Mouse (Mus musculus) left cerebral cortex, adult 18-20 months (tissue): ENCODE measurements around the gene Psmd13. TPM values are rescaled to one million over a fixed set of nuclear protein-coding genes. Genes with fewer than 3 reads are reported as not detected.

Experiments
- DNase-seq, 2 experiments: peaks; one replicate each; pipeline ENCODE4 v3.0.0; 2021 to 2022; ENCODE audit warnings: low spot score in 2 of 2, mixed read lengths in 1 of 2
- long read RNA-seq, 2 experiments: library from polyadenylated mRNA; stranded (forward); transcript quantifications; one replicate each; pipeline ENCODE4 v2.0.0; 2021
- total RNA-seq, 2 experiments: library from RNA; stranded (reverse); gene quantifications; 2 replicates each; pipeline ENCODE4 v1.2.3; 2021

The Psmd13 gene
- total RNA-seq = 100 to 1,000 TPM; 110 to 114 TPM
- long read RNA-seq, experiment 1, transcript Psmd13-201 (13 exons, 1,989 nt) = major isoform, 74 of 90 reads
- long read RNA-seq, experiment 1, partial matches to known transcripts = 6 of 90 reads
- long read RNA-seq, experiment 1, other reads (novel, unspliced or antisense) = 10 of 90 reads
- long read RNA-seq, experiment 2, transcript Psmd13-201 (13 exons, 1,989 nt) = major isoform, 81 of 90 reads
- long read RNA-seq, experiment 2, partial matches to known transcripts = 2 of 90 reads
- long read RNA-seq, experiment 2, other reads (novel, unspliced or antisense) = 7 of 90 reads

DNA sequence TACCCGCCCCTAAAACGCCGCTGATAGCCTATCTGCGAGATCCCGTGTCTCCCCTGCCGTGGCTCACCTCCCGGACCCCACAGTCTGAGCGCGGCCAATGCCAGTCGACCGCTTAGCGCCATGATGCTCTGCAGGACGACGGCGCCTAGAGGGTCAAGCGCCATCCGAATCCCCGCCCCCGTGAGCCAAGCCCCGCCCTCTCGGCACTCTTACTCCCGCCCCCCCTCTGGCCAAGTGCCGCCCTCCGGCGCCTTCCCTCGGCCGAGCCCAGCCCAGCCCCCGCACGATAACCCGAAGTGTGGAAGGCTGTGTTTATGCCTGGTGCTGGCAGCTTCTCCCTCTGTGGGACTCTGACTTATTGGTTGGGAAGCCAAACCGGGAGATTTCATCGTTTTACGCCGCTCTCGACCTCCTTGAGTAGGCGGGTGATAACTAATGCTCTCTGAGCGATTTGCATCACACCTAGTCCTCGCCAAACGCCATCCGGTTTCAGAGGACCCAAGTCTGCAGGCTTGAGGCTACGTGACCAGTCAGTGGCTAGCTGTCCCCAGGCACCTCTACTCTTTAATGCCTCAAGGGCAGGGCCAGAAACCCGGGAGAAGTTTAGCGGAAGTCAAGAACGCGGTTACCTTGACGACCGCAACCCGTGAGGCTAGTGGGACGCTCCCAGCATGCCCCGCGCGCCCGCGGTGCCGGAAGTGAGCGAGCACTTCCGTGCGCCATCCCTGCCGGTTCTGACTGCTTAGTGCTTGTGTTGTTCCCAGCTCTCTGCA, at the start of gene Psmd13, which contains the start of gene Sirt3:
Gene Psmd13, plus strand, starts transcription at position 273 of the 773 bp plus-strand sequence.
Gene Sirt3, minus strand, starts transcription at position 614 of the 773 bp plus-strand sequence.
- peak; percentile 95 to 97 for DNase-seq

DNA sequence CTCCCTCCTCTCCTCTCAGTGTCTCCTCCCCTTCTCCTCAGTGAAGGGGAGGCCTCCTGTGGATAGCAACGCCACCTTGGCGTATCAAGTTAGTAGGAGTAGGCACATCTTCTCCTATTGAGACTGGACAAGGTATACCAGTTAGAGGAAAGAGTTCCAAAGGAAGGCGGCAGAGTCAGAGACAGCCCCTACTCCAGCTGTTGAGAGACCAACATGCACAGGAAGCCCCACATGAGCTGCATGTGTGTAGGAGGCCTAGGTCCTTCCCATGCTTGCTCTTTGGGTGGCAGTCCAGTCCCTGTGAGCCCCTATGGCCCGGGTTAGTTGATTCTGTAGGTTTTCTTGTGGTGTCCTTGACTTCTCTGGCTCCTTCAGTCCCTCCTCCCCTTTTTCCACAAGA, 48.4 kb upstream of the Psmd13 start:
- no peak for DNase-seq

DNA sequence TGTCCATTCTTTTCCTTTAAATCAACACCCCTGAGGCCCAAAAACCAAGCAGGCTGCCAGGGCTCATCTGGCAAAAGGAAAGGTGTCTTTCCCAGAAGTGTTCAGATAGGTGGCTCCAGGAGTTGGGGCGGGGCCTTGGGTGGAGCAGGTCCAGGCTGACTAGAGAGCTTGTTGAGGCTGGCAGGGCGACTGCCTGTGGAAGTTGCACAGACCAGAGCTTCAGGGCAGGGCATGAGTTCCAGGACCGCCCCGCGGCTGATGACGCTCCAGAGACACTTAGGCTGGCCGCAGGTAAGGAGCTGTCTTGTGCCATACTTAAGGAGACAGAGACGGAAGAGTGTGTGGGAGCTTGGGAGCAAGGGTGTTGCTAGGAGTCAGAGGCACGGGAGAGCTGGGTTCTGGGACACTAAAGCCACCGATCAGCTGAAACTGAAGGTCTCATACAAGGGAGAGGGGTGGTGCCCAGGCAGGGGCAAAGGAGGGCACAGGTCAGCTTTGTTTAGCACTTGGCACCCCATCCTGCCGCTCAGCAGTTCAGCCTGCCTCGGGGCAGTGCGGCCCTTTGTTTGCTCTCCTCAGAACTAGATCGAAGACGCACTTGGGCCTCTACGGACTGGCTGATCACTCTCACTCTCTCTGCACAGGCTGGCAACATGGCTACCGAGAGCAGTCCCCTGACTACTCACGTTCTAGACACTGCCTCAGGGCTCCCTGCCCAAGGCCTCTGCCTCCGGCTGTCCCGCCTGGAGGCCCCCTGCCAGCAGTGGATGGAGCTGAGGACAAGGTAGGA, 46.6 kb upstream of the Psmd13 start, which contains the start of gene Urah:
Gene Urah, plus strand, starts transcription at position 51 of the 790 bp plus-strand sequence.
- DNase-seq = no peak

DNA sequence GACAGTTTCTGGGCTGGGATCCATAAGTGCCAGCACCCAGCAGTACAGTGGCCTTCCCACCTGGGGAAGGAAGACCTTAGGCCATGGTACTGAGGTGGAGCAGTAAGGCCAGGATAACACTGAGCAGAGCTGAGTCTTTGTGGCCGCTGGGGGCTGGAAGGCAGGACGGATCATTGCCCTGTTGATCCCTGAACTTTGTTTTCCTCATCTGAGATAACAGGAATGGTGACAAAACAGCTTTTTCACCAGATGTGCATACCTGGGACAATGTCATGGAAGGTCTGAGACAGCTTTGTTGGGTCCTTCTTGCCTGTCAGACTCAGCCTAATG, 46.0 kb upstream of the Psmd13 start:
- DNase-seq = no peak

DNA sequence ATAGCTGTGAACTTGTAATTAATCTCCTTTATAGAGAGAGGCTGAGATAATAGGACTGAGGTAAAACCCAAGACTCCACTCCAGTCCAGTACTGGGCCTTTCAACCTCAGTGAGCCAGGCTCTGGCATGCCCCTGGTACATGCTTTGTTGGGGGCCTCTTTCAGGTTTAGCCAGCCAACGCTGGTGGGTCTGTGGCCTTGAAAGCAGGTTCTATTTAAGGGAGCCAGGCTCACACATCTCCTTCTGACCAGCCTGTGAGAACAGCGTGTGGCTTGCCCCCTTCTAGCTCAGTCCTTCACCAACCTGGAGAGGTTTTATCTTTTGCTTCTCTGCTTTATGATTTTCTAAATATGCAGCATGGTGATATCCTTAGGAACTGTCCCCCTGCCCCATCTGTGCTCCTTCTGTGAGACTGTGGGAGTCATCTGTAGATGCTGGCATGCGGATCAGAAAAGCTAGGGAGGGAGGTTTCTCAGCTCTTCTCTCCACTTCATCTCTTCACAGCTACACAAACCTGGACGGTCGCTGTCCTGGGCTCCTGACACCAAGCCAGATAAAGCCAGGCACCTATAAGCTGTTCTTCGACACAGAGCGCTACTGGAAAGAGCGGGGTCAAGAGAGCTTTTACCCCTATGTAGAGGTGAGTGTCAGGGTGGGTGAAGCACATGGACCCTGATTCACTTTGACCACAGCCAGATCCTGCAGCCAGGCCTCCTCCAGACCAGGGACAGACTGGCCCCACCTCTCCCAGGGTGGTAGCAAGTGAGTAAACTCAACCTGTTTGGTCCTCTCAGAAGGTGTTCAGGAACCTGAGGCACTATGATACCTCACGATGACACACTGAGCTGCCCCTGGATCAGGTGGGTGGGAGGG, 45.3 kb upstream of the Psmd13 start:
- peak; percentile 28 to 49 for DNase-seq

DNA sequence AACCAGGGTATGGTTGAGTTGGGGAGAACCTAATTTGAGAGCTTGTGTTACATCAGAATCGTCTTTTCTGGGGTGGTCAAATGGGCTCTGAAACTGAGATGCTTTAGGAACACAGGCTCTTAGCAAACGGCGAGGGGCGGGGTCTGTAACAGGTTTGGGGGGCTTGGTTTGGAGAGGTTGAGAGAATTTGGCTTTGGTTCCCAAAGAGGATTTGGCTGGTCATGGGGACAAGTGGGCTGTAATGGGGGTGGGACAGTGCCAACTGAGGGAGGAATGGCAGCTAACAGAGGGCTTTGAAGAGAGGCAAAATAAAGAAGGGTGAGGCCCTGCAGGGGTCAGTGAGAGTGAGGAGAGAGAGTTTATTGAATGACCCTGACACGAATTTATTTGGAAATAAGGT, 42.2 kb upstream of the Psmd13 start:
- DNase-seq = no peak

DNA sequence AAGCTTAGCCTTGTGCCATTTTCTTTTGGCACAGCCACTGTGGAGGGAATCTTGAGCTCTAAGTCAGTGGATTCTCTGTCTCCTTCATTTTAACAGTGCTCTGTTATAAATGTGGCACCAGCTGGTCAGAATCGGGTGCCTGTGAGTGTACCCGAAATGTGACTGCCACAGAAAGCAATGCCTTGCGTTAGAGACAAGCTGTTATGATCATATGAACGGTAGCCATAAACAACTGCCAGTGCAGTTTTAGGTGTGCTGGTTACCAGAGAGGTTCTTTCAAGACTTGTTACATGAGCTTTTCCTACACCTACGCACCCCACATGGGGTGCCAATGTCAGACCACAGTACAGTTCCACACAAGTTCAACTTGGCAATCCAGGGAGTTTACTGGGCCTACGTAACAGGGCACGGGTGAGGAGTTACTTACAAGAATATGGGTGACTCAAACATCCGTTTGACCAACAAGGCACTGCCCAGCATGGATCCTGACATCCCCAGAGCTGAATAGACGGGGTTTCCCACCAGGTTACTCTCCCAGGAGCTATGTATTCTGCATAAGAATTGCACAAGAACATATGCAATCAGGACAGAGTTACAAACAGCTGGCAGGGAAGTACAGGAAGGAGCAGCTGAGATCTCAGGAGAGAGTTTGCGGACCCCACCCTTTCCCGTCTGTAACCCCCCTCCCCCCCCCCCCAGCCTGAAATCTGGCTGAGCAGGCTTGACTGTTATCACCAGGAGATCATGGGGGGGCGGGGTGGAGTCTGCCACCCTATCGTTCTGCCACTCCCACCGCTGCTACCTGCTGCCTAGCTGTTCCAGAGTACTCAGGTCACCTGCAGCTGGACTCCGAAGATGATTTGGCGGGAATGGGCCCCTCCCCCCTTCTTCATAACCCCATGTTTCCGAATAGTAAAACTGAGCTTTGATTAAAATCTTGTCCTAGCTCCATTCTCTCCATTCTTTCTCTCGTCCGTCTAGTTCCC, 40.7 kb upstream of the Psmd13 start:
- DNase-seq = no peak

DNA sequence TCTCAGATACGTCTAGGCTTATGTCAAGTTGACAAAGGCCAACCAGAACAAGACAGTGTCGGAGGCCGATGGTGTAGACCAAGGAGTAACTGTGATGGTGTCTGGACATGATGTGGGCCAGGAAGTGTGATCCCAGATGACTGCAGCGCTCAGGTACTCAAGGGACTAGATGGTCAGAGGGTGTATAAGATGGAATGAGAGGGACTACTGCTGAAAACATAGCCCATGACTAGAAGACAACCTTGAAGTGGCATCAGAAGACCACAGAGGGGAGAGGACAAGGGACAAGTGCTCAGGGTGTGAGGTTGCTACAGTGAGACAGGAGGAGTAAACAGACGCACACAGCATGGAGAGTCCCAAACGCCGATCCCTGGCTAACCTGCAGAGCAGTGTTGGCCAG, 38.0 kb upstream of the Psmd13 start:
- no peak for DNase-seq

DNA sequence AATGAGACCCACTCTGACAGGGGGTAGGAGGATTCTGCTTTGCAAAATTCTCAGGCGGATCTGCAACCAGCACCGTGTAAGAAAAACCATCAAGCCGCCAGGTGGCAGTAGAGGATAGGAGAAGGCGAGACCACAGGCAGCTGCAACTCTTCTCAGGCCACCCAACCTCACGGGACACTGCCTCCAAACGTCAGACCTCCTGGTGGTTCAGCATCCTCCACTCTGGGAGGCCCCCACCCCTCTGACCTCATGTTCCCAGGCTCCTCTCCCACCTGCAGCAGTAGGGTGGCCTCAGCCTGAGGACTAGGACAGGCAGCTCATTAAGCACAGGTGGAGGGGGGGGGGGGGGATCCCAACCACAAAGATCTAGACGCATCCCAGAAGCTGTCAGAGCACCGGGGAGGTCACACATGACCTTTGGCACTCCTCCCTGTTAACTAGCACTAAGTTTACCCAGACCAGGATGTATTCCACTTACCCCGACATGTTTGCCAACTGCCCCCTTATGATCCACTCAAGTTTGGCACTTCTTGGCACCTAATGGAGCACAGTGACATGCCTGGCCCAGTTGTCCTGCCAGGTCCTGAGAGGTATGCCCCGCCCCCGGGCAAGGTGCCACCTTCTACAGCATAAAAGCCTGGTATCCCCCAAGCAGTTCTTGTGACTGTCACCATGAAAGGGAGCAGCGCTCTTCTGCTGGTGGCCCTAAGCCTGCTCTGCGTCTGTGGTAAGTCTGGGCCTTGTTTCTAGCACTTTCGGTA, 36.7 kb upstream of the Psmd13 start, which contains the start of gene Scgb1c1:
Gene Scgb1c1, plus strand, starts transcription at position 643 of the 761 bp plus-strand sequence.
- peak; percentile 90 to 97 for DNase-seq

DNA sequence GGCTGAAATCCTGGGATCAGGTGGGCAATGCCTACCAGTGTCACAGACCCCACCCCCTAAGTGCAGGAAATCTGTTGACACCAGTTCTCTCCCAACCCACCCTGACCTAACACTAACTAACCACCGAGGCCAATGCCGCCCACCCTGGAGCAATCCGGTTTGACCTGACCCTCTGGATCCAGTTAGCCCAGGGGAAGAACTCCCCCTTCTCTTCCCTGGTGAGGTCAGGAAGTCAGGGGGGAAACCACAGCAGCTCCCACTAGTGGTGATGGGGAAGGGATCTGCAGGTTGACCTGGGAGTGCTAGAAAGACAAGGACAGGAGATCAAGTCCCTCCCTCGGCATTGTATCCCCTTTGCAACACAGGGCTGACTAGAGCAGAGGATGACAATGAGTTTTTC, 36.1 kb upstream of the Psmd13 start:
- no peak for DNase-seq

DNA sequence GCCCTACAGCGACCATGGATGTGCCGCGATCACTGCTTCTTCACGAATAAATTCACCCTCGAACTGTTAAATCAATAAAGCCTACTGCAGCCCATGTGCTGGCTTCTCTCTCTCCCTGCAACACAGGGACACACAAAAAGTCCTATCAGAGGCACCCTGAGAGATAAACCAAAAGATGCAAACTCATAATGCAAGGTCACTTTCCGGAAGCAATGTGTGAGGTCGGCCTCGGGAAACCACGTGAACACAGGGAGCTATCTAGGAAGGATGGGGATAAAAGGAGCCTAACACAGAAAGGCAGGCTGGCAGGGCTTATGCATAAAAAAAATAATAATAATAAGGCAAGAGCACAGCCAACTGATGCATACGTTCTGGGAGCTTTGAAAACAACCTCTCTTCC, 35.1 kb upstream of the Psmd13 start:
- no peak for DNase-seq

DNA sequence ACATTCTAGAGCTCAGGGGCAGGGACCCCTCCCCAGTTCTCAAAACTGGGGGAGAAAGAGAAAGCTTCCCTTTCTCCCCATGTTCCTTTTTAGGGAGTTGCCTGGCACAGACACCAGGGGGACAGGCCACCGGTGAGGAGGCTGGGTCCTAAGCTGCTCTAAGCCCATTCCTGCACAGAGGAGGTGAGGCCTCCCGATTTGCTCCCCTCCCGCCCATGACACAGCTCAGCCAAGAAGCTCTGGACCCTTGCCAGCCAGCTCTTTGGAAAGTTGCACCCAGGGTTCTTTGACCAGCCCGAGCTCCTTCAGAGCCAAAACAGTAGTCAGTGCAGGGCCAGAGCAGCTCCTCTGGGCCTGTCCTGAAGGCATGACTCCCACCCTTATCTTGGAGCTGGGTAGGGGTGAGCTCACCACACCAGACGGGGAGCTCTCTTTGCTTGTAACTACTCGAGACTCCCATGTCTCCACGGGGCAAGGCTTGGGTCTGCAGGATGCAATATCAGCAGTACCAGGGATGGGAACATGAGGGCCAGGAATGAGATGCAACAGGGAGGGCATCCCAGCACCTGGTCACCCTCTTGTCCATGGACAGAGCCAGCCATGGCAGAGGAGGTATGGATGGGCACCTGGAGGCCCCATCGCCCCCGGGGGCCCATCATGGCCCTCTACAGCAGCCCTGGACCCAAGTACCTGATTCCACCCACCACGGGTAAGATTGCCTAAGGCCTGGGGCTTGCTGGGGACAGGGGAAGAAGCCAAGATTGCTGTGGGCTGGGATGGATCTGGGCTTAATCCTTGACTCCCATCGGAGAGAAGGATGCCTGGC, 33.8 kb upstream of the Psmd13 start, which contains the start of gene Odf3:
Gene Odf3, plus strand, starts transcription at position 51 of the 826 bp plus-strand sequence.
- DNase-seq = no peak

DNA sequence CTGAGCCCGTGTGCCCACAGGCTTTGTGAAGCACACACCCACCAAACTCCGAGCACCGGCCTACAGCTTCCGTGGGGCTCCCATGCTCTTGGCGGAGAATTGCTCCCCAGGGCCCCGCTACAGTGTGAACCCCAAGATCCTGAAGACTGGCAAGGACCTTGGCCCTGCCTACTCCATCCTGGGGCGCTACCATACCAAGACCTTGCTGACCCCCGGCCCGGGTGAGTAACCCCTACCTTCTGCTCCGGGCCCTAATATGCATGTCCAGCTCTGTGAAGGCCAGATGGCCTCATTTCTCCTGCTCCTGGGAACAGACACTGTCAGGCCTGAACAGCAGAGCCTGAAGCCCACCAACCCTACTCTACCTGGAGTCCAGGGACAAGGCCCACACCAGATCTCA, 33.2 kb upstream of the Psmd13 start:
- DNase-seq = no peak

DNA sequence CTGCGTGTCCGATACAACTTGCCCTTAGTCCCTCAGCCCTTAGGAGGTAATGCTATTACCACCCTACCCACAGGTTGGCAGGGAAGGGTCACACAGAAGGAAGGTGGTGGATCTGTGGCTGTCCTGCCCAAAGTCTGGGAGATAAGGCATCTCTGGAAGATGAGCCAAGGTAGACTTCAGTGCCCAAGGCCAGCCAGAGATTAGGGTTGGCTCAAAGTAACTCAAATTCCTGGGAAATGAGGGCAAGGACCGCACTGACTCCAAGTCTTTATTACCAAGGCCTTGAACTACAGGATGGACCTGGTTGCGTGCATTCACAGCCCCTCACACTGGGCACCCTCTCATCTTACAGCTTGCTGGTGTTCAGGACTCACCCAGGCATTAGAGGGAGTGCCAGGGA, 29.9 kb upstream of the Psmd13 start:
- DNase-seq = no peak

DNA sequence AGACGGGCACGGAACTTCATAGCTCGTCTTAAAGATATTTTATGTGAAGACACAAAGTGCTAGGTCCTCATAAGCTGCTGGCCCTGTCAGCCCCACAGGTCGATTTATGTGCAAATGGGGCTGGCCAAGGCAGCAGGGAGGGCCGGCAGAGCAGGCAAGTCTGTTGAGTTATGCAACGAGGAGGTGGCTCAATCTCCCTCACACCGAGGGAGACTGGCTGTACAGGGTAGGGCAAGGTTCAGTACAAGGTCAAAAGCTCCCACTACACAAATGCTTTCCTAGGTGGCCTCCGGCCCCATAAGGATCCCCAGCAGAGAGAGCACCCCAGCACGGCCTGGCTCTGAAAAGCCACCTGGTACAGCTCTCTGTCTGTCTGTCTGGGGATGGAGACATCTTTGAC, 28.4 kb upstream of the Psmd13 start:
- no peak for DNase-seq

DNA sequence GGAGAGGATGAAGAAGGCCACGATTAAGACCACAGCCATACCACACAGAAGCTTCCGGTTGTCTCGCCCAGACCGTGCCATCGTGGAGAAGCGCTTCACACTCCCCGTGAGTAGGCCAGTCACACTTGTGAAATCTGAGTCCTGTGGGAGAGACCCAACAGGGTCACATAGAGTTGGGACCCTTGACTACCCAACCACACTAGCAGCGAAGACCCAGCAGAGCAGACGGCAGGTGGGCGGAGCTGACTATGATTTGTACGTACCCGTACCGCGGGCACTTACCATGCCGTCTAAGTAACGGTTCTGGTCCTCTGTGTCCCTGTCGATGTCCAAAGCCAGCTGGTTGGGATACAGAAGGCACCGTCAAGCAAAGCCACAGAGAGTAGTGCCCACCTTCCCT, 27.3 kb upstream of the Psmd13 start:
- DNase-seq = no peak

DNA sequence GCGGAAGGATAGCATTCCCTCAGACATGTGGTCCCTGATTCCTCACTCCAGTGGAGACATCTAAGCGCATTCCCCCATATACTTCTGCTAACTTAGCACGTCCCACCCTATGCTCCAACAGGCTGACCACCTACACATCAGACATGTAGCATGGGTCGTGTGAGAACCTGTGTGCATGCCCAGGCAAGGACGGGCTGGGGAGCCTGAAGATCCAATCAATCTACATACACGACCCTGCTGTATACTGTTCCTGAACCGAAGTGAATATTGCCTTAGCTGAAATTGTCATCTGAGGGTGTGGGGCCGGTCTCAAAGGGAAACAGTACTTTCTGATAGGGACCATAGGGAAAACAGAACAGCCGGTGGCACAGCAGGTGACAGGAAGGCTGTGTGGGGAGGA, 26.6 kb upstream of the Psmd13 start:
- no peak for DNase-seq
